Mouse (Mus musculus) forebrain, postnatal 0 days (tissue): Measurements from ENCODE around the gene Cysltr2. TPM values are rescaled to one million over a fixed set of nuclear protein-coding genes. Genes with fewer than 3 reads are reported as not detected.

Source experiments
- ATAC-seq: fragments of 200-750 bp; cut with Nextera tagmentation; 2 replicates; pipeline ENCODE4 v1.8.0; 2017; ENCODE audit warnings: mild to moderate bottlenecking, moderate library complexity
- DNase-seq: peaks from one replicate; pipeline ENCODE4 v3.0.0-alpha.2; 2015
- H3K27ac ChIP-seq: fragments of 300-500 bp; sonication (generic); 2 replicates; pipeline ENCODE4 v1.5.1; 2014; ENCODE audit warnings: low read depth, mild to moderate bottlenecking, antibody characterized with exemption, low read length, moderate library complexity, mixed read lengths
- H3K27me3 ChIP-seq: fragments of 300-500 bp; sonication (generic); 2 replicates; pipeline ENCODE4 v1.6.1; 2014; ENCODE audit warnings: mild to moderate bottlenecking, low read length, mixed read lengths; ENCODE audit not compliant: insufficient read depth
- H3K36me3 ChIP-seq: fragments of 300-500 bp; sonication (generic); 2 replicates; pipeline ENCODE4 v1.6.1; 2014; ENCODE audit warnings: mild to moderate bottlenecking, moderate library complexity; ENCODE audit not compliant: insufficient read depth
- H3K4me1 ChIP-seq: fragments of 300-500 bp; sonication (generic); 2 replicates; pipeline ENCODE4 v1.6.1; 2014; ENCODE audit warnings: antibody characterized with exemption; ENCODE audit not compliant: insufficient read depth
- H3K4me2 ChIP-seq: fragments of 300-500 bp; sonication (generic); 2 replicates; pipeline ENCODE4 v1.6.1; 2014; ENCODE audit warnings: low read depth, mild to moderate bottlenecking, moderate library complexity
- H3K4me3 ChIP-seq: fragments of 300-500 bp; sonication (generic); 2 replicates; pipeline ENCODE4 v1.5.1; 2014; ENCODE audit warnings: low read depth, low read length, mixed read lengths
- H3K9ac ChIP-seq: fragments of 300-500 bp; sonication (generic); 2 replicates; pipeline ENCODE4 v1.6.1; 2014; ENCODE audit warnings: mild to moderate bottlenecking
- H3K9me3 ChIP-seq: fragments of 300-500 bp; sonication (generic); 2 replicates; pipeline ENCODE4 v1.6.1; 2016; ENCODE audit warnings: low read length
- CTCF ChIP-seq: sonication (generic); IDR thresholded peaks from 2 replicates; pipeline ENCODE4 v1.5.1; 2016; ENCODE audit warnings: antibody characterized with exemption, control low read depth, low read depth
- whole genome bisulfite sequencing: fragments of 180-500 bp; shearing (Covaris S2); extraction: QIAGEN DNeasy Blood & Tissue Kit; methylation state at CpG from one replicate; pipeline ENCODE4 v1.1.7; 2014; 5-methylcytosine and 5-hydroxymethylcytosine counted together
- polyA plus RNA-seq: library from polyadenylated mRNA; unstranded; fragments of >200 nt; fragmentation: Nextera tagmentation; extraction: Ambion mirVana; gene quantifications from 2 replicates; pipeline ENCODE4 v1.2.1, GENCODE M21; 2015
- total RNA-seq: library from RNA; depleted of rRNA; stranded (reverse); fragments of >200 nt; gene quantifications from 2 replicates; pipeline ENCODE4 v1.2.3, GENCODE M21; 2014; rRNA removed

Cysltr2 gene
- total RNA-seq (0.38 and 0.62 TPM in 2 replicates), polyA plus RNA-seq (0.30 and 0.64 TPM in 2 replicates)

DNA sequence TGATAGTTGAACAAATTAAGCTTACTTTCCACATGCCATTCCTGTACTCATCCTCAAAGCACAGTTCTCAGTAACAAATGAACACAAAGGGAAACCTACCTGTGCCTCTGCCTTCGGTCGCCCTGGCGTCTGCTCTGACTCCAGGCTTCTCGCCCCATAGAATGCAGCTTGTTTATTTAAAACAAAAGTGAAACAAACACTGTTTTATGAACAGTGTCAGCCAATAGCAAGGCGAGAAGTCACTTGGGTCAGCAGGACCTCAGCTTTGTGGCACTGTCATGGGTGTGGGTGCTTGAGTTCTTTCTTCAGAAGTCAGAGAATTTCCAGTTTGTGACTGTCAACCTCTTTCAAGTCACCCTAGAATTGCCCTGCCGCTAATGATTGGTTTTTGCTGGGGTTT is at the start of gene Cysltr2:
Gene Cysltr2 (minus strand): TSS at position 178 of the 400 bp plus-strand sequence.
- no peak within 1 kb of the TSS for H3K4me2 ChIP-seq
- no peak within 1 kb of the TSS for H3K4me3 ChIP-seq
- H3K27me3 ChIP-seq = no peaks in the 10 kb centered on the region
- no peak within 1 kb of the TSS for H3K9ac ChIP-seq
- 60% methylated on average over 6 of the region's 6 CpGs for WGBS
- ATAC-seq (no peak), DNase-seq (no peak)
- H3K9me3 ChIP-seq = no peaks in the 10 kb centered on the region
- TF ChIP-seq CTCF = no peak
- no peaks in the 10 kb centered on the region for H3K4me1 ChIP-seq
- no peak within 1 kb of the TSS for H3K27ac ChIP-seq
- no peaks in the 10 kb centered on the region for H3K36me3 ChIP-seq

GRCm38 (mm10) chr14:73094802-73095550 is 46.1 kb upstream of the Cysltr2 start:
- no peak for ATAC-seq
- H3K9me3 ChIP-seq = no peaks in the 10 kb centered on the region
- no peaks in the 10 kb centered on the region for H3K27me3 ChIP-seq
- H3K27ac ChIP-seq = no peak overlapping the region
- no peak overlapping the region for H3K4me2 ChIP-seq
- H3K4me1 ChIP-seq = no peaks in the 10 kb centered on the region
- H3K9ac ChIP-seq = no peak overlapping the region
- TF ChIP-seq CTCF = no peak
- H3K36me3 ChIP-seq = no peaks in the 10 kb centered on the region
- H3K4me3 ChIP-seq = no peak overlapping the region
- 75% methylated on average over 13 of the region's 13 CpGs for WGBS
- DNase-seq = no peak

DNA sequence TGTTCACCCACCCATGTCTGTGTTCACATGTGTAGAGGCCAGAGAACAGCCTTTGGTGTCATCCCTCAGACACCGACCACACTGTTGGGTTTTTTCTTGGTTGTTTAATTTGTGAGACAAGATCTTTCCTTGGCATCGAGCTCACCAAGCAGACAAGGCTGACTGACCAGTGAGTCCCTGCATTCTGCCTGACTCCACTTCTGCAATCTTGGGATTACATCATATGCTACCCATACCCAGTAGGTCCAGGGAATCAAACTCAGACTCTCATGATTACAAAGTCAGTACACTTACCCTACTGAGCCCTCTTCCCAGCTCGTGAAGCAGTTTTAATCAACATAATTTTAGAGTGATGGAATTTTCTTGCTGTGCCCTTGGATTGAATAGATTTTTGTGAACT is 44.0 kb upstream of the Cysltr2 start:
- no peak overlapping the region for H3K9ac ChIP-seq
- ATAC-seq (no peak), DNase-seq (no peak)
- H3K4me3 ChIP-seq = no peak overlapping the region
- H3K27ac ChIP-seq = no peak overlapping the region
- H3K9me3 ChIP-seq = no peaks in the 10 kb centered on the region
- WGBS = 92% methylated on average over 3 of the region's 3 CpGs
- no peaks in the 10 kb centered on the region for H3K36me3 ChIP-seq
- no peak for TF ChIP-seq CTCF
- no peaks in the 10 kb centered on the region for H3K27me3 ChIP-seq
- no peaks in the 10 kb centered on the region for H3K4me1 ChIP-seq
- no peak overlapping the region for H3K4me2 ChIP-seq

GRCm38 (mm10) chr14:73088224-73088623 is 39.3 kb upstream of the Cysltr2 start:
- DNase-seq = no peak
- H3K36me3 ChIP-seq = no peaks in the 10 kb centered on the region
- no peaks in the 10 kb centered on the region for H3K9me3 ChIP-seq
- H3K4me1 ChIP-seq = no peaks in the 10 kb centered on the region
- no peak overlapping the region for H3K27ac ChIP-seq
- H3K4me2 ChIP-seq = no peak overlapping the region
- H3K9ac ChIP-seq = no peak overlapping the region
- no peaks in the 10 kb centered on the region for H3K27me3 ChIP-seq
- no peak overlapping the region for H3K4me3 ChIP-seq
- WGBS = 84% methylated on average over 1 of the region's 1 CpGs
- ATAC-seq = no peak
- TF ChIP-seq CTCF = no peak

DNA sequence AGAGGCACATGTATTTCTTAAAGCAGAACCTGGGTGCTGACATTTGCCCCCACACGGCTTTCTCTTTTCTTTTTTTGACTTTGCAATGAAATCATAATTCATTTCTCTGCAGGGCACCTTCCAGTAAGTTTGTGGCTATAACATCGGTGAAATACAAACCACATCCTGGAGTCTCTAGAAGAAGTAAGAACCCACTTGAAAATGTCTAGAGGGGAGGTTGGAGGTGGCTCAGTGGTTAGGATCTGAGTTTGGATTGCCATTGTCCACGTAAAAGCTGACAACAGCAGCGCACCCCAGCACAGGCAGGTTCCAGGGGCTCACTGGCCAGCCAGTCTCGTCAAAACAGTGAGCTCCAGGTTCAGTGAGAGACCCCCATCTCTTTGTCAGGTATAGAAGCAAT is 38.8 kb upstream of the Cysltr2 start:
- no peaks in the 10 kb centered on the region for H3K9me3 ChIP-seq
- no peaks in the 10 kb centered on the region for H3K36me3 ChIP-seq
- 89% methylated on average over 5 of the region's 5 CpGs for WGBS
- TF ChIP-seq CTCF = no peak
- H3K4me1 ChIP-seq = no peaks in the 10 kb centered on the region
- H3K27me3 ChIP-seq = no peaks in the 10 kb centered on the region
- no peak overlapping the region for H3K9ac ChIP-seq
- ATAC-seq = no peak
- no peak for DNase-seq
- H3K27ac ChIP-seq = no peak overlapping the region
- no peak overlapping the region for H3K4me2 ChIP-seq
- H3K4me3 ChIP-seq = no peak overlapping the region

DNA sequence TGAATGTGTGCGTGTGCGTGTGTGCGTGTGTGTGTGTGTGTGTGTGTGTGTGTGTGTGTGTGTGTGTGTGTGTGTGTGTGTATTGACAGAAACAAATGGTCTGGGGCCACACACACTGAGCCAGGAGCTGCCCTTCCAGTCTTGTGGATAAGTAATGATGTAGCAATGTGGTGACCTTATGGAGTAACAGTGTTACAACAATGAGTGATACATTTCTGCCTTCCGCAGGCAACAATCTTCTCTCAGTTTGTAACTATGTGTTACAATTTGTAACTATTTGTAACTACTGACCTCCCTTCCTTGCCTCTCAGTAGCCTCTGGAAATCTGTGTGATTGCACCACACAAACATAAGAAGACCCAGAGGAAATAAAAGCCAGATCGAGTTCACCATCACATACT is 38.3 kb upstream of the Cysltr2 start:
- DNase-seq = no peak
- H3K27ac ChIP-seq = no peak overlapping the region
- no peak overlapping the region for H3K4me2 ChIP-seq
- no peak overlapping the region for H3K9ac ChIP-seq
- no peaks in the 10 kb centered on the region for H3K36me3 ChIP-seq
- no peak for ATAC-seq
- no peaks in the 10 kb centered on the region for H3K4me1 ChIP-seq
- WGBS = 94% methylated on average over 5 of the region's 5 CpGs
- no peaks in the 10 kb centered on the region for H3K9me3 ChIP-seq
- no peak for TF ChIP-seq CTCF
- H3K27me3 ChIP-seq = no peaks in the 10 kb centered on the region
- H3K4me3 ChIP-seq = no peak overlapping the region

DNA sequence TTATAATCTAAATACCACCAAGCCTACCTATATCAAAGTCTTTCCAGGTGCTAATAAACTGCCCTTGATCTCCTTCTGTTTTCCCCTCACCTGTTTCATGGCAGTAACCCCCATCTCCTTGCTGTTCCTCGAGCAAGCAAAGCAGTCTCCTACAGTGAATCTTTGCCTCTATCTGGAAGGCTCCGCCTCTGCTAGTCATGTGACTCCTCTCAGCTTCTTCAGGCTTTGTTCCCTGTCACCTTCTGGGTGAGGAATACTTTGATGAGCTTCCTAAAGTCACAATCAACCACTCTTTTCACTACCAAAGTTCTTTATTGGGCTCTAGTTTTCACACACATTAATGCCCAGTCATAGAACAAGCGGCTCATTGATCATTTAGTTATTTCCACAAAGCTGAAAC is 37.5 kb upstream of the Cysltr2 start:
- no peaks in the 10 kb centered on the region for H3K4me1 ChIP-seq
- no peak overlapping the region for H3K27ac ChIP-seq
- ATAC-seq = no peak
- DNase-seq = no peak
- no peak overlapping the region for H3K4me3 ChIP-seq
- H3K27me3 ChIP-seq = no peaks in the 10 kb centered on the region
- H3K36me3 ChIP-seq = no peaks in the 10 kb centered on the region
- no peak overlapping the region for H3K9ac ChIP-seq
- no peak for TF ChIP-seq CTCF
- no peaks in the 10 kb centered on the region for H3K9me3 ChIP-seq
- H3K4me2 ChIP-seq = no peak overlapping the region
- WGBS = 61% methylated on average over 3 of the region's 3 CpGs
